Mouse (Mus musculus) cerebellum, postnatal 4 days (tissue): Measurements from ENCODE around the gene Fezf1.

Experiments used
- DNase-seq, 2 experiments: peaks; one replicate each; pipeline ENCODE4 v3.0.0; 2022; ENCODE audit warnings: low spot score in 2 of 2, mixed read lengths in 1 of 2

The Fezf1 gene

GRCm38 (mm10) chr6:23248313-23249052, at the start of gene Fezf1:
Gene Fezf1, minus strand, starts transcription at chr6:23248362.
- no peak for DNase-seq

DNA sequence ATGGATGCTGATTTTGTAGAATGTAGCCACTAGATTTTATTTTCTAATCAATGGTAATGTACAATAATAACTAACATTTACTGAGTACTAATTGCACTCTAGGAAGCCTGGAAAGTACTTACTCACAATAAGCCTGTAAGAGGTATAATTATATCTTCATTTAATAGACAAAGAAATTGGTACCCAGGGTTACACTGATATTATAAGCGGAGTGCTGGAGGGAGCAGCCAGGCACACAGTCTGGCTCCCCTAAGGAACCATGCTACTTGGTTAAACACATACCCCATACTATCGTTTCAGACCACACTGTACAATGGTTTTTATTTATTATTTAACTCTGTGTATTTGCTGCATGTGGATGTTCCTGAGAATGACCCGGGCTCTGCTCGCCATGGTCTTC, 46.5 kb upstream of the Fezf1 start:
- DNase-seq, result no peak

GRCm38 (mm10) chr6:23288752-23289151, 40.6 kb upstream of the Fezf1 start:
- DNase-seq, result no peak

DNA sequence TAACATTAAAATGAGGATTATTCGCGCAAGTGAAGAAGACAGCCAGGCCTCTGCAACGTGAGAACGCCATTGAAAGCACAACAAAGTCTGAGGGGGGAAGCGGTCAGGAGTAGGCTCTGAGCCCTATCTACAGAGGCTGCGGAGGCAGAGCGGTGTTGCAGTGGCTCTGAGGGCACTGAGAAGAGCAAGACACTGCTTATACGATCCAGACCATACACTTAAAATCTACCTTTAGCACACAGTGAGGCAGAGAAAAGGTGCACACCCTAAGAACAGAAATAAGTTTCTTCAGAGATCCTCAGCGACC, 33.3 kb upstream of the Fezf1 start:
- no peak for DNase-seq

DNA sequence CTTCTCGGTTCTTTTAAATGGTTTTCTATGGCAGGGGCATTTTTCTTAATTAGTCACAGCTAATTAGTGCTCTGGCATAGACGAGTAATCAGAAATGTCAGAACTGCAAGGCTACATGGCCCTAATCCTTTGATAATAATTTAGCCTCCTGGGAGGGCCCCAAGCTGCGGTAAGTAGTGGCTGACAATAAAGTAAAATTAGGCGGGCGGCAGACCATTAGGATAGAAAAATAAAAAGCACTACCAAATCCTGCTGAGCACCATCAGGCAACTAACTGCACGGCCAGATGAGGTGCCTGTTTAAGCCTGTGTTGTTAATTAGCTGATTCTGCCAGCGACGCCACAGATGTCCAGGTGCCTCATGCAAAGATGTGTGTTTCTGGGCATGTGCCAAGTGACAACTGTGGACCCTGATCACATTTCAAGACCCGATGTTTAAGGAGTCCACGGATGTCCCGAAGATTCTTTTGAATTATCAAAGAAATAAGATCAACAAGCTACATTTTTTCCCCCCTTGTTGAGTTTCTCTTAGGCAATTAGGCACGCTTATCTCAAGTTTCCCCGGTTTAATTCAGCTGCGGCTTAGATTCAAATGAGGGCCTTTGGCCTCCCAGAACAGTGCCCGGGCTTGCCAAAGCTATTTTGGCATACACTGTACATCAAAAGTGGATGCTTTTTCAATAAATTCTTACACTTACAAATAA, 32.8 kb upstream of the Fezf1 start:
- DNase-seq, result peak in 1 of 2 experiments; percentile 26

DNA sequence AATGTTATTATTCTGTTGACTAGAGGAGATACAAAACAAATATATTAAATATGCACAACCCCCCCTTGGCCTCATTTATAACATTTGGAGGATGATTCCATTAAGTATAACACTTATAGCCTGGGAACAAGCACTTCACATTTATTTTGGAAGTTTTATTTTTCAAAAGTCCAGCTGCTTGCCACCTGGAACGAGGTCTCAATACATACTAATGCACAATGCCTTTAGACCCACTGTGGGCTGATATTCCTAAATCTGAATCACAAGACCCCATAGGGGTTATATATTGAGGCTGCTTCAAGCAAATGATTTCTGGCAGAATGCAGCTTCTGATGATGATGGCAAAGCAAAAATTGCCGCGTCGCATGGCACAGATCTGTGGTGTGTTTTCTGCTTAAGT, 25.3 kb upstream of the Fezf1 start:
- DNase-seq, result no peak

DNA sequence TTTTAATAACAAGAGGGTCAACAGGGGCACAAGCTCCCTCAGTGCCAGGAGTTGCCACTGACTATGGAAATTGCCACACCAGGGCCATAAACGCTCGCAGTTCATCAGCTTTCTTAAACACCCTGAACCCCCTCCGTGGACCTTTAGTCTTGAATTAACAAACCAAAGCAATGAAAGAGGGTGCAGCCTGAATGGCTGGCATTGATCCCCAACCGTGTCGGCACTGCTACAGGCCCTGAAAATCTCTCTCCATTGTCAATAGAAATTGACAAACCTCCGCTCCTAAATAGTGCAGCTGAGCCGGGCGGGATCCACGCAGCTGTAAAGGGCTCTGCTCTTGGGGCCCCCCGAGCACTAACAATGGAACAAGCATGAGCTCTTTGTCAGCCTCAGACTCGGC, 24.8 kb upstream of the Fezf1 start:
- DNase-seq, result no peak

- no peak for DNase-seq
Observed at GRCm38 (mm10) chr6:23272542-23272941, 24.4 kb upstream of the Fezf1 start.

DNA sequence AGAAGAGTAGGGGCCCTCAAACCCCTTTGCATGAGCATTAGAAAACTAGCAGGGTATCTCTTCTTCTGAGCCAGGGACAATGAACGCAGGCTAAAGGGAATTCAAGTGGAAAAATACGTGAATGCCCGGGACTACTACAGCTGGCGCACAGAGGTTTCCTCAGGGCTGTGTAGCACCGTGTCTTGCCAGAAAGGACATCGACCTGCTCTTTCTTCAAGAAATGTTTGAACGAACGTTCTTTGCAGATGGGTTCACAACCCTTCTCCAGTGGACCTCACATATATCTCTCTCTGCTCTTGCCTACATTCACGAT, 12.5 kb upstream of the Fezf1 start:
- no peak for DNase-seq

- no peak for DNase-seq
Observed at GRCm38 (mm10) chr6:23260016-23260737, 12.0 kb upstream of the Fezf1 start.

- no peak for DNase-seq
Observed at GRCm38 (mm10) chr6:23257981-23258380, 9.8 kb upstream of the Fezf1 start.

- no peak for DNase-seq
Observed at GRCm38 (mm10) chr6:23255161-23255560, 7.0 kb upstream of the Fezf1 start.

- DNase-seq, result no peak
Observed at GRCm38 (mm10) chr6:23254644-23255043, 6.5 kb upstream of the Fezf1 start.

DNA sequence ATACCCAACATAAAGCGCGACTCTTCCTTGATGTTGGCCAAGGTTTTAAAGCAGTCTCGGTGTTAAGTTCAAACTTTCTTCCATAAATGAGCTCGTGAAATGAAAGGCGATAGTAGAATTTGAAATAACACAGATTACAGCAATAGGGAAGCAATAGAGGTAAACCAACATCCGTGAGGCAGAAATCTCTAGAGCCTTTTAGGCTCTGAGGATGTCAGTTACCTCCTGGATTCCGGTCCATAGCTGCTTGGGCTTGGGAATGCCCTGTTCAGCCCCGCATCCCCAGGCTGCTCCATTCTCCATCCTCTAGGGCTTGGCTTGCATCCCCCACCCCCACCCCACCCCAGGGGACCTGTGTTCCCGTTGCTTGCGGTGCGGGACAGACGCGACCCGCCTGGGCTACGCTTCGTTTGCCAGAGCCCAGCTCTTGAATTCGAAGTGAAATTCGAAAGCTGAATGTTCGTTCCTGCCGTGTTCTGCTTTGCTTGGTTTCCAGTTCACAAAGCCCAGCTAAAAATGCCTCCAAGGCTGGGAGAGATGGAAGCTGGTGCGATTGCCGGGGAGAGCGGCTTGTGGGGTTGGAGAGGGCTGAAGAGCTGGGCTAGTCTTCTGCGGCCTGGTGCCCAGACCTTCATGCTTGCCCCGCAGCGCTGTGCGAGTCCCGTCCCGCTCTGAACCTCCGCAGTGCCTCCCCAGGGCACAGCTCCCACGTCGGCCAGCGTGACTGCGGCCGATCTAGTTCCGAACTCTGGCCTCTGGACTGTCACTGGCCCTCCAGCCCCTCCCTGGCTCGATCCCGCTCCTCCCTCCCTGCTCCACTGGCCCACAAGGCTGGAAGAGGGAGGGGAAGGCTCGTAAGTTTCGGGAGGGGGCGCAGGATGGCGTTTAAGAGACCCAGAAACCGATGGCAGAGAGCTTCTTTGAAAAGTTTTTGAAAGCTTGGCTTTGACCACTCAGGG, 5.5 kb upstream of the Fezf1 start:
- DNase-seq, result no peak

GRCm38 (mm10) chr6:23252196-23253135, 4.3 kb upstream of the Fezf1 start:
- DNase-seq, result no peak

- no peak for DNase-seq
Observed at GRCm38 (mm10) chr6:23251431-23251830, 3.3 kb upstream of the Fezf1 start.

- no peak for DNase-seq
Observed at GRCm38 (mm10) chr6:23250288-23250955, 2.3 kb upstream of the Fezf1 start.

DNA sequence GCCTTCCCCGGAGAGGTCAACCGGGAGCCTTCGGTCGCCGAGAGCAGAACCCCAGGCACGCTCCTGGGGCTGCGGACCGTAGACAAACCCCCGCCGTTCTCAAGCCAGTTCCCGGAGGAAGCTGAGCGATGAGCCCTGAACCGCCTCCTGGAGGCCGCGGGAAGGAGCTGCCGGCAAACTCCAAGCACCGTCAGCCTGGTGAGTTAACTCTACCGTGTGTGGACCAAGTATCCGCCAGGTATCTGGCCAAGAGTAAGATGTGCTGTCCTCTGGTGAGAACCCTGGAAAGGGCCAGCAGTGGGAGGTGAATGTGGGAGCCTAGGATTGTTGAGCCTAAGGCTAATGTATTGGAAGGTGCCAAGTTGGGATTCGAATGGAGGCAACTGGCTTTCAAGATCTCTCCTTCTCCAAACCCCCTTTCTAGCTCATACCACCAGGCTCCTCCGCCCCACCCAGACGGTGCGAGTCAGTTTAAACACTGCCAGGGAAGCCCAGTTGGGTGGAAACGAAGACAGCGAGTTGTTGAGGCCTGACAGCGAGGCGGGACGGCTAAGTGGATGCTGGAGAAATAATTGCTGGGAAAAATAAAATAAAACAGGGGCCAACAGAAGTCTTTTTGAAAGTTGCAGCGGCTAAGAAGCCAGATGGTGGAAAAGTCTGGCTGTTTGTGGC, 1.6 kb upstream of the Fezf1 start:
- DNase-seq, result no peak

- no peak for DNase-seq
Observed at GRCm38 (mm10) chr6:23249053-23249401, 865 bp upstream of the Fezf1 start.
